Mouse (Mus musculus) bone marrow, adult 2 months (tissue): ENCODE results near the gene Gm12216.

Experiments used
- CTCF ChIP-seq: fragments of 200-500 bp; IDR thresholded peaks from 2 replicates; pipeline ENCODE4 v1.5.1; 2011; ENCODE audit warnings: low read length, control low read depth; ENCODE audit not compliant: control insufficient read depth, insufficient read depth
- POLR2A ChIP-seq: fragments of 200-500 bp; IDR thresholded peaks from 2 replicates; pipeline ENCODE4 v1.6.1; 2011; ENCODE audit warnings: low read depth, mild to moderate bottlenecking, control low read depth, low read length, borderline replicate concordance; ENCODE audit not compliant: control insufficient read depth

DNA sequence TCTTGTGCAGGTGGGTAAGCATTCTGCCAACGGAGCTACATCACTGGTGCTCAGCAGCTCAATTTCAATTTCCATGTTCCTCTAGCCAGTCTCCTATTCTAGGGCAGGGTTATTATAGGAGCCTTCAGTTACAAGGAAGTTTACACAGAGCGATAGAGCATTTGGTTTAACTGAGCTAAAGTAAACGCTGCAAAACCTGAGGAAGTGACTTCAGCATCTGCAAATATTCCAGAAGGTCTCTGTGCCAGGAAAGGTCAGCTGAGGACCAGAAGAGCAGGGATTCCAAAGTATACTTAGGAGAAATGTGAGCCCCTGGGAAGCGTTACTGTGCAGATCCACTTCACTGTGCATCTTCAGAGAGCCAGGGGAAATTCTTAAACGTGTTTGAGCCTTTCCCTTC lies 5.4 kb downstream of the Gm12216 start:
- no peak for TF ChIP-seq POLR2A
- no peak for TF ChIP-seq CTCF
